Mouse (Mus musculus) hindlimb bud, embryonic 11.5 days (tissue): ENCODE measurements around the gene Smco3.
"Not testable (repeated sequence)": the region's sequence is repeated elsewhere in the genome, so short reads cannot be mapped to it uniquely, and the experiment has no call there.

Experiments
- DNase-seq: peaks from one replicate; pipeline ENCODE4 v3.0.0-alpha.2; 2012; ENCODE audit warnings: low read depth, low spot score; ENCODE audit errors: extremely low spot score

Smco3 gene

GRCm38 (mm10) chr6:136806819-136807218 lies 28.4 kb downstream of the Smco3 start:
- DNase-seq = no peak

GRCm38 (mm10) chr6:136805409-136805775 lies 29.9 kb downstream of the Smco3 start:
- DNase-seq = no peak

GRCm38 (mm10) chr6:136804705-136805408 lies 30.4 kb downstream of the Smco3 start:
- no peak for DNase-seq

GRCm38 (mm10) chr6:136803739-136804633 lies 31.3 kb downstream of the Smco3 start, which contains the start of gene Hist4h4:
Hist4h4 (minus strand) TSS chr6:136804415.
- DNase-seq = peak; percentile 100

- no peak for DNase-seq
Observed at GRCm38 (mm10) chr6:136803093-136803738, 32.0 kb downstream of the Smco3 start.

GRCm38 (mm10) chr6:136801274-136801673 lies 34.0 kb downstream of the Smco3 start:
- DNase-seq = no peak

GRCm38 (mm10) chr6:136800710-136801109 lies 34.5 kb downstream of the Smco3 start:
- DNase-seq = no peak

- not testable (repeated sequence) for DNase-seq
Observed at GRCm38 (mm10) chr6:136797874-136798693, 37.2 kb downstream of the Smco3 start.

GRCm38 (mm10) chr6:136795850-136796249 lies 39.4 kb downstream of the Smco3 start:
- DNase-seq = no peak

GRCm38 (mm10) chr6:136795110-136795509 lies 40.1 kb downstream of the Smco3 start:
- DNase-seq = no peak

GRCm38 (mm10) chr6:136793831-136794525 lies 41.3 kb downstream of the Smco3 start:
- DNase-seq = no peak

- DNase-seq = no peak
Observed at GRCm38 (mm10) chr6:136792884-136793758, 42.1 kb downstream of the Smco3 start.

GRCm38 (mm10) chr6:136789391-136789971 lies 45.8 kb downstream of the Smco3 start:
- DNase-seq = no peak

- DNase-seq = no peak
Observed at GRCm38 (mm10) chr6:136782761-136783160, 52.5 kb downstream of the Smco3 start.

- no peak for DNase-seq
Observed at GRCm38 (mm10) chr6:136782146-136782545, 53.1 kb downstream of the Smco3 start.

GRCm38 (mm10) chr6:136781377-136781986 lies 53.8 kb downstream of the Smco3 start, which contains the start of gene Gucy2c:
Gucy2c (minus strand) TSS chr6:136781765.
- DNase-seq = no peak
